Mouse (Mus musculus): ENCODE measurements around the gene Lage3.

GRCm38 (mm10) chrX:74352645-74353466, 562 bp downstream of the Lage3 start:
- TF ChIP-seq CTCF (IDR thresholded peaks at IDR 0.05; ENCODE audit: low read depth, low read length) (no peak), POLR2A (IDR thresholded peaks at IDR 0.05; ENCODE audit: borderline replicate concordance, low read depth, low read length) (no peak)
